Mouse (Mus musculus) stomach, embryonic 16.5 days (tissue): ENCODE results near the gene Cdc14b. TPM values are rescaled to one million over a fixed set of nuclear protein-coding genes. Genes with fewer than 3 reads are reported as not detected.

Experiments used
- ATAC-seq: fragments of 200-750 bp; cut with Nextera tagmentation; 2 replicates; pipeline ENCODE4 v1.8.0; 2017; ENCODE audit warnings: moderate number of reproducible peaks, moderate TSS enrichment; ENCODE audit not compliant: insufficient read depth, low FRiP score
- H3K27ac ChIP-seq: fragments of 300-500 bp; sonication (generic); 2 replicates; pipeline ENCODE4 v1.5.1; 2014; ENCODE audit warnings: low read length
- H3K27me3 ChIP-seq: fragments of 300-500 bp; sonication (generic); 2 replicates; pipeline ENCODE4 v1.6.1; 2014; ENCODE audit warnings: low read length, control low read depth, mixed read lengths; ENCODE audit not compliant: control insufficient read depth, insufficient read depth
- H3K36me3 ChIP-seq: fragments of 300-500 bp; sonication (generic); 2 replicates; pipeline ENCODE4 v1.6.1; 2014; ENCODE audit warnings: low read length; ENCODE audit not compliant: control insufficient read depth, insufficient read depth
- H3K4me1 ChIP-seq: fragments of 300-500 bp; sonication (generic); 2 replicates; pipeline ENCODE4 v1.6.1; 2014; ENCODE audit warnings: low read length, control low read depth, mixed read lengths; ENCODE audit not compliant: control insufficient read depth, insufficient read depth
- H3K4me2 ChIP-seq: fragments of 300-500 bp; sonication (generic); 2 replicates; pipeline ENCODE4 v1.6.1; 2014; ENCODE audit warnings: low read depth, low read length, mixed read lengths
- H3K4me3 ChIP-seq: fragments of 300-500 bp; sonication (generic); replicated peaks from 2 replicates; pipeline ENCODE4 v1.5.1; 2014; ENCODE audit warnings: mild to moderate bottlenecking, low read length
- H3K9ac ChIP-seq: fragments of 300-500 bp; sonication (generic); 2 replicates; pipeline ENCODE4 v1.6.1; 2014; ENCODE audit warnings: low read length
- H3K9me3 ChIP-seq: fragments of 300-500 bp; sonication (generic); replicated peaks from 2 replicates; pipeline ENCODE4 v1.6.1; 2016; ENCODE audit warnings: low read length, control low read depth; ENCODE audit not compliant: control insufficient read depth
- WGBS: fragments of 180-500 bp; shearing (Covaris S2); extraction: QIAGEN DNeasy Blood & Tissue Kit; methylation state at CpG from one replicate; pipeline ENCODE4 v1.1.7; 2014; 5-methylcytosine and 5-hydroxymethylcytosine counted together
- polyA plus RNA-seq: library from polyadenylated mRNA; unstranded; fragments of >200 nt; fragmentation: Nextera tagmentation; extraction: Ambion mirVana; gene quantifications from 2 replicates; pipeline ENCODE4 v1.2.1, GENCODE M21; 2015

Gene Cdc14b
- polyA plus RNA-seq, 1 experiment from 2014 or later = 25.2 TPM

- no peaks in the 10 kb centered on the region for H3K27me3 ChIP-seq
- no peak for ATAC-seq
- H3K27ac ChIP-seq = no peak overlapping the region
- H3K4me3 ChIP-seq = no peak overlapping the region
- H3K9ac ChIP-seq = no peak overlapping the region
- H3K4me2 ChIP-seq = no peak overlapping the region
- H3K4me1 ChIP-seq = no peaks in the 10 kb centered on the region
- H3K9me3 ChIP-seq = peaks cover 4% of the 10 kb centered on the region; the same call in 1 of the 2 replicates
- no peaks in the 10 kb centered on the region for H3K36me3 ChIP-seq
- WGBS = 67% methylated on average over 4 of the region's 4 CpGs
Observed at GRCm38 (mm10) chr13:64286321-64286720, 11.2 kb upstream of the Cdc14b start.

GRCm38 (mm10) chr13:64284676-64285075, 9.6 kb upstream of the Cdc14b start:
- 94% methylated on average over 2 of the region's 2 CpGs for WGBS
- H3K9me3 ChIP-seq = peaks cover 4% of the 10 kb centered on the region; the same call in 1 of the 2 replicates
- no peak overlapping the region for H3K27ac ChIP-seq
- ATAC-seq = no peak
- no peak overlapping the region for H3K9ac ChIP-seq
- H3K27me3 ChIP-seq = no peaks in the 10 kb centered on the region
- no peak overlapping the region for H3K4me2 ChIP-seq
- H3K4me3 ChIP-seq = no peak overlapping the region
- no peaks in the 10 kb centered on the region for H3K36me3 ChIP-seq
- no peaks in the 10 kb centered on the region for H3K4me1 ChIP-seq

GRCm38 (mm10) chr13:64280940-64281339, 5.8 kb upstream of the Cdc14b start:
- H3K9me3 ChIP-seq = peaks cover 4% of the 10 kb centered on the region; the same call in 1 of the 2 replicates
- H3K4me2 ChIP-seq = no peak overlapping the region
- H3K36me3 ChIP-seq = no peaks in the 10 kb centered on the region
- no peak overlapping the region for H3K9ac ChIP-seq
- 90% methylated on average over 5 of the region's 5 CpGs for WGBS
- no peak overlapping the region for H3K27ac ChIP-seq
- no peaks in the 10 kb centered on the region for H3K27me3 ChIP-seq
- no peak for ATAC-seq
- no peak overlapping the region for H3K4me3 ChIP-seq
- H3K4me1 ChIP-seq = no peaks in the 10 kb centered on the region

- H3K4me1 ChIP-seq = no peaks in the 10 kb centered on the region
- H3K36me3 ChIP-seq = no peaks in the 10 kb centered on the region
- H3K9me3 ChIP-seq = no peaks in the 10 kb centered on the region
- ATAC-seq = no peak
- H3K4me3 ChIP-seq = peak overlapping the region; percentile 83
- 22% methylated on average over 9 of the region's 9 CpGs for WGBS
- H3K9ac ChIP-seq = peak overlapping the region; percentile 86
- peak overlapping the region; percentile 99 for H3K4me2 ChIP-seq
- H3K27ac ChIP-seq = peak overlapping the region; percentile 47
- H3K27me3 ChIP-seq = no peaks in the 10 kb centered on the region; the same call in 1 of the 2 replicates
Observed at GRCm38 (mm10) chr13:64275754-64276127, 651 bp upstream of the Cdc14b start.

GRCm38 (mm10) chr13:64273891-64274844, 922 bp downstream of the Cdc14b start:
- peak; percentile 37 for ATAC-seq
- Histone ChIP-seq H3K9me3 (no peaks in the 10 kb centered on the region), H3K9ac (peak overlapping the region; percentile 86), H3K27me3 (no peaks in the 10 kb centered on the region; the same call in 1 of the 2 replicates), H3K27ac (no peak overlapping the region), H3K36me3 (no peaks in the 10 kb centered on the region), H3K4me3 (peak overlapping the region; percentile 83), H3K4me2 (peak overlapping the region; percentile 99), H3K4me1 (no peaks in the 10 kb centered on the region)
- WGBS = under 1% methylated on average over 91 of the region's 95 CpGs

- WGBS = 37% methylated on average over 8 of the region's 8 CpGs
- H3K4me3 ChIP-seq = peak overlapping the region; percentile 83
Observed at GRCm38 (mm10) chr13:64273352-64273751, 1.7 kb downstream of the Cdc14b start.

GRCm38 (mm10) chr13:64268384-64268783, 6.7 kb downstream of the Cdc14b start:
- Histone ChIP-seq H3K4me3 (no peak overlapping the region), H3K9ac (no peak overlapping the region), H3K4me1 (peaks cover 3% of the 10 kb centered on the region; the same call in 1 of the 2 replicates), H3K36me3 (no peaks in the 10 kb centered on the region), H3K27ac (no peak overlapping the region), H3K27me3 (no peaks in the 10 kb centered on the region; the same call in 1 of the 2 replicates), H3K4me2 (no peak overlapping the region), H3K9me3 (no peaks in the 10 kb centered on the region)
- ATAC-seq = no peak
- 61% methylated on average over 4 of the region's 4 CpGs for WGBS

More at GRCm38 (mm10) chr13:64273352-64273751, 1.7 kb downstream of the Cdc14b start:
- Histone ChIP-seq H3K27me3 (no peaks in the 10 kb centered on the region; the same call in 1 of the 2 replicates), H3K4me1 (no peaks in the 10 kb centered on the region), H3K9me3 (no peaks in the 10 kb centered on the region), H3K36me3 (no peaks in the 10 kb centered on the region), H3K4me2 (peak overlapping the region; percentile 99), H3K9ac (no peak overlapping the region; the same call in 1 of the 2 replicates), H3K27ac (no peak overlapping the region)
- ATAC-seq = no peak

- Histone ChIP-seq H3K36me3 (no peaks in the 10 kb centered on the region), H3K9ac (no peak overlapping the region), H3K27me3 (no peaks in the 10 kb centered on the region), H3K9me3 (no peaks in the 10 kb centered on the region), H3K4me2 (no peak overlapping the region), H3K27ac (no peak overlapping the region), H3K4me3 (no peak overlapping the region), H3K4me1 (peaks cover 3% of the 10 kb centered on the region; the same call in 1 of the 2 replicates)
- no peak for ATAC-seq
- WGBS = 24% methylated on average over 9 of the region's 9 CpGs
Observed at GRCm38 (mm10) chr13:64267151-64267550, 7.9 kb downstream of the Cdc14b start.

GRCm38 (mm10) chr13:64264586-64264985, 10.5 kb downstream of the Cdc14b start:
- no peaks in the 10 kb centered on the region for H3K36me3 ChIP-seq
- WGBS = 87% methylated on average over 6 of the region's 6 CpGs
- H3K9me3 ChIP-seq = no peaks in the 10 kb centered on the region
- H3K4me1 ChIP-seq = peaks cover 3% of the 10 kb centered on the region; the same call in 1 of the 2 replicates
- H3K27me3 ChIP-seq = no peaks in the 10 kb centered on the region
- no peak for ATAC-seq
- no peak overlapping the region for H3K27ac ChIP-seq
- H3K9ac ChIP-seq = no peak overlapping the region
- no peak overlapping the region for H3K4me2 ChIP-seq
- no peak overlapping the region for H3K4me3 ChIP-seq
